Mouse (Mus musculus): ENCODE data around the gene H2-M5.

DNA sequence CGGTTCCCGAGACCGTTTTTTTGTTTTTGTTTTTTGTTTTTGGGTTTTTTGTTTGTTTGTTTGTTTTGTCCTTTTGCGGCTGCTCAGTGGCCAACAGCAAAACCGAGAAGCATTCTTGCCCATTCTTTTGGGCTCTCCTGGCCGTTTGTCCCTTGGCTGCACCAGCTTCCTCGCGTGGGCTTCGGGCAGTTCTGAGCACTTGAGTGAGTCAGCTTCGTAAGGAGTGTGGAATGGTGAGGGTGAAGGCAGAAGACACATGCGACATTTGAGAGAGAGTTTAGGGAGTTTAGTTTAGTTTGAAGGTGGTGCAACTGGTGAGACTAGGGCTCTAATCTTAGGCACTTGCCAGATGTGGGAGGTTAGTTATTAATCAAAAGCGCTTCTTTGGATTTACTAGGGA is 30.5 kb downstream of the H2-M5 start:
- TF ChIP-seq MAFK (IDR thresholded peaks at IDR 0.05; ENCODE audit: insufficient read depth, low read depth, low read length) (no peak), CHD2 (IDR thresholded peaks at IDR 0.05; ENCODE audit: low read depth, low read length) (no peak)
